Mouse (Mus musculus) ovary, adult 10 weeks (tissue): ENCODE measurements around the gene Mid1. TPM values are rescaled to one million over a fixed set of nuclear protein-coding genes. Genes with fewer than 3 reads are reported as not detected.

Experiments used
- polyA plus RNA-seq: library from polyadenylated mRNA; stranded (reverse); fragments of 350-450 nt; fragmentation: Illumina TruSeq; extraction: RNeasy Lipid Tissue Mini Kit (QIAGEN cat#74804); gene quantifications from one replicate; pipeline ENCODE4 v1.2.3, GENCODE M21; 2014

Gene Mid1
- 9.5 TPM for polyA plus RNA-seq

GRCm38 (mm10) chrX:169685131-169685530, at the start of gene Mid1:
Gene Mid1, plus strand, starts transcription at chrX:169685199.

GRCm38 (mm10) chrX:169779535-169779934, 94.5 kb downstream of the Mid1 start, which contains the start of gene 4933400A11Rik:
Gene 4933400A11Rik, minus strand, starts transcription at chrX:169779635.

DNA sequence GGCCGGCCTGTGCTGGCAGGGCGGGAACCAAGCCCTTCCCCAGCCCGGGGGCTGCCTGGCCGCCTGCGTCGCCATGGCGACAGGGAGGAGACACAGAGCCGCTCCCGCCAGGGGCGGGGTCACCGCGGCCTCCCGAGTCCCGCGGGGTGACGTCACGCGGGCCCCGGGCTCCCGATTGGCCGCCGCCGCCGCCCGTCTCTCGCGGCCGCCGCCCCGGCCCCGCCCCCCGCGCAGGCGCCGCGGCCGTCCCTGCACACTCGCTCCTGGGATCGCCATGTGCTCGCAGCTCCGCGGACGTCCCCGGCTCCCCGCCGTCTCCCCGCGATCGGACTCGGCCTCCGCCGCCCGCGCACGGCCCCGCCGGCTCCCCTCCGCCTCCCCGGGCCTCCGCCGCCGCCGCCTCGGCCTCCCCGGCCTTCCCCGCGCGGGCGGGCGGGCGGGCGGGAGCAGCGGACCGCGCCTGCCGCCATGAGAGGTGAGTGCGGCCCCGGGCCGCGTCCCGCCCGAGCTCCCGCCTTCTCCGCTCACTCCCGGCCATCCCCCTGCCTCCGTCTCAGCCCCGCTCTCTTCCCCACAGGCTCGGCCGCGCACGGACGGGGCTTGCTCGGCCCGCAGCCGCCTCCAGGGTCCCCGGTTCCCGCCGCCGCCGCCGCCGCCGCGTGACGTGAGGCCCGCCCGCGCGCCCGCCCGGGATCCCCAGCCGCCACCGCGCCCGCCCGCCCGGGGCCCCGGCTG, 324.2 kb downstream of the Mid1 start, which contains the start of gene Gm21887:
Gm21887 (plus strand) TSS at position 644 of the 735 bp plus-strand sequence.

Other genes with a start within 250 kb of the Mid1 start
- gene 4933400A11Rik, start 94.4 kb downstream of the Mid1 start, polyA plus RNA-seq, result not detected